Mouse (Mus musculus): Measurements from ENCODE around the gene Ndufa11. TPM values are rescaled to one million over a fixed set of nuclear protein-coding genes. Genes with fewer than 3 reads are reported as not detected.

The Ndufa11 gene
- polyA plus RNA-seq, 1 experiment from 2014 or later = 595 TPM

DNA sequence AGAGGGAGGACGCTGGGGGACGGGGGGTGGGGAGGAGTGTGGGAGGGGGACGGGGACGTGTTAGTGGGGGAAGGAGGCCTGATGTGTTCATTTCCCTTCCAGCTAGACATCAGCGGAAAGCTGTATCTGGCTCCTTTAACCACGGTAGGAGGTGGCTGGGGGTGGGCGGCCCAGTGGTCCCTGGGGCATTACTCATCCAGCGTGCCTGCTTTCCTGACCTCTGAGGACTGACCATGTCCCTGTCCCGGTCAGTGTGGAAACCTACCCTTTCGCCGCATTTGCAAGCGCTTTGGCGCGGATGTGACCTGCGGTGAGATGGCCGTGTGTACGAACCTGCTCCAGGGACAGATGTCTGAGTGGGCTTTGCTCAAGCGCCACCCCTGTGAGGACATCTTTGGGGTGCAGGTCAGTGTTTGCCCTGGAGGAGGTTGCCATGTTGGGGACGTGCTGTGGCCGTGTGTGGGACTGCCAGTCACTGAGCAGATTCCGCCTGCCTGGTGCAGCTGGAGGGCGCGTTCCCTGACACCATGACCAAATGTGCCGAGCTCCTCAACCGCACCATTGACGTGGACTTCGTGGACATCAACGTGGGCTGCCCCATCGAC lies 50.1 kb downstream of the Ndufa11 start:
- DNase-seq (ENCODE audit: low spot score) (no peak), ATAC-seq (ENCODE audit: low FRiP score, low TSS enrichment) (no peak)
- Histone ChIP-seq H3K4me3 (ENCODE audit: low read depth, low read length) (no peak overlapping the region), H3K9ac (ENCODE audit: low read length) (no peak overlapping the region), H3K36me3 (ENCODE audit: control insufficient read depth, insufficient read depth, low read length) (peaks cover 12% of the 10 kb centered on the region; the same call in 1 of the 2 replicates), H3K27ac (replicated peaks) (no peak overlapping the region), H3K4me2 (replicated peaks; ENCODE audit: low read depth) (no peak overlapping the region), H3K9me3 (ENCODE audit: control insufficient read depth, low read length) (no peaks in the 10 kb centered on the region), H3K4me1 (replicated peaks; ENCODE audit: control insufficient read depth, insufficient read depth) (no peaks in the 10 kb centered on the region), H3K27me3 (ENCODE audit: control insufficient read depth, insufficient read depth, low read length) (no peaks in the 10 kb centered on the region)
- TF ChIP-seq EP300 (optimal IDR thresholded peaks at IDR 0.05) (no peak), CTCF (IDR thresholded peaks at IDR 0.05; ENCODE audit: low read depth) (no peak)
- WGBS = 92% methylated on average over 29 of the region's 29 CpGs

DNA sequence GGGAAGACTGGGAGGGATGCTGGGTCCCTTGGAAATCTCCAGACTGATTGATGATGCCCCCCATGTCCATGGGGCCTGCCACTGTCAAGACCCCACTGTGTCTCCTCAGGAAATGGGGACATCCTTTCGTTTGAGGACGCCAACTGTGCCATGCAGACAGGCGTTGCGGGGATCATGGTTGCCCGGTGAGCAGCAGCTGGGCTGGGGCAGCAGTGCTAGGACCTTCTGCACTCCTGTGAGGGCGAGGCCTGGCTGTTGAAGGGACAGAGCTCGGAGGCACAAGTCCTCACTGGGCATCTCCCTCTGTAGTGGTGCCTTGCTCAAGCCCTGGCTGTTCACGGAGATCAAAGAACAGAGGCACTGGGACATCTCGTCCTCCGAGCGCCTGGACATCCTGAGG lies 51.4 kb downstream of the Ndufa11 start:
- no peak overlapping the region for H3K27ac ChIP-seq (replicated peaks)
- no peak for ATAC-seq (ENCODE audit: low FRiP score, low TSS enrichment)
- DNase-seq (ENCODE audit: low spot score) = no peak
- no peaks in the 10 kb centered on the region for H3K27me3 ChIP-seq (ENCODE audit: control insufficient read depth, insufficient read depth, low read length)
- H3K4me2 ChIP-seq (replicated peaks; ENCODE audit: low read depth) = no peak overlapping the region
- no peaks in the 10 kb centered on the region for H3K9me3 ChIP-seq (ENCODE audit: control insufficient read depth, low read length)
- H3K36me3 ChIP-seq (ENCODE audit: control insufficient read depth, insufficient read depth, low read length) = peaks cover 12% of the 10 kb centered on the region; the same call in 1 of the 2 replicates
- H3K4me1 ChIP-seq (replicated peaks; ENCODE audit: control insufficient read depth, insufficient read depth) = no peaks in the 10 kb centered on the region
- H3K9ac ChIP-seq (ENCODE audit: low read length) = no peak overlapping the region
- WGBS = 94% methylated on average over 11 of the region's 11 CpGs
- no peak overlapping the region for H3K4me3 ChIP-seq (ENCODE audit: low read depth, low read length)
- TF ChIP-seq CTCF (IDR thresholded peaks at IDR 0.05; ENCODE audit: low read depth) = no peak
- TF ChIP-seq EP300 (optimal IDR thresholded peaks at IDR 0.05) = no peak

DNA sequence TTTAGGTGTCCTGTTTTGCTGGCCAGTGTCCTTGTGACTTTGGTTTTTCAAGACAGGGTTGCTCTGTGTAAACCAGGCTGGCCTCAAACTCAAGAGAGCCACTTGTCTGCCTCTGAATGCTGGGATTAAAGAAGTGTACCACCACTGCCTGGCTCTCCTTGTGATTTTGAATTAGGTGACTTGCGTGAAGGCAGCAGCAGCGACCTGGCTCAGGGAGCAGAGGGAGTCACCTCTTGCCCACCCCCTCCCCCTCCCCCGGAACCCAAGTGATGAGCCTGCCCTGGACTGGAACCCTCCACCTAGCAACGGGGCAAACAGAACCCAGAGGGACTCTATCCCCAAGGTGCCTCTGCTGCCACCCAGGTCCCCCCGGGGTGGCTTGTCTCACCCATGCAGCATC lies 52.4 kb downstream of the Ndufa11 start, which contains the start of gene Prr22:
Gene Prr22, plus strand, starts transcription at position 301 of the 400 bp plus-strand sequence.
- WGBS = 88% methylated on average over 5 of the region's 5 CpGs
- Histone ChIP-seq H3K4me1 (replicated peaks; ENCODE audit: control insufficient read depth, insufficient read depth) (no peaks in the 10 kb centered on the region), H3K27ac (replicated peaks) (no peak within 1 kb of the TSS), H3K4me3 (ENCODE audit: low read depth, low read length) (no peak within 1 kb of the TSS), H3K27me3 (ENCODE audit: control insufficient read depth, insufficient read depth, low read length) (no peaks in the 10 kb centered on the region), H3K36me3 (ENCODE audit: control insufficient read depth, insufficient read depth, low read length) (peaks cover 12% of the 10 kb centered on the region; the same call in 1 of the 2 replicates), H3K9ac (ENCODE audit: low read length) (no peak within 1 kb of the TSS), H3K4me2 (replicated peaks; ENCODE audit: low read depth) (no peak within 1 kb of the TSS), H3K9me3 (ENCODE audit: control insufficient read depth, low read length) (no peaks in the 10 kb centered on the region)
- TF ChIP-seq CTCF (IDR thresholded peaks at IDR 0.05; ENCODE audit: low read depth) = no peak
- TF ChIP-seq EP300 (optimal IDR thresholded peaks at IDR 0.05) = no peak
- DNase-seq (ENCODE audit: low spot score) = no peak
- ATAC-seq (ENCODE audit: low FRiP score, low TSS enrichment) = no peak

Other genes with a start within 250 kb of the Ndufa11 start
- gene Ptprs, start 241.3 kb upstream of the Ndufa11 start, polyA plus RNA-seq (2015; fragmentation: Nextera tagmentation; extraction: Ambion mirVana) = 22.2 and 22.8 TPM in 2 replicates
- not detected in 2 replicates for gene Znrf4, start 205.3 kb upstream of the Ndufa11 start, polyA plus RNA-seq (2015; fragmentation: Nextera tagmentation; extraction: Ambion mirVana)
- 15.9 and 19.2 TPM in 2 replicates for gene Gm20219, start 163.4 kb upstream of the Ndufa11 start, polyA plus RNA-seq (2015; fragmentation: Nextera tagmentation; extraction: Ambion mirVana)
- 25.4 and 28.8 TPM in 2 replicates for gene Safb2, start 133.2 kb upstream of the Ndufa11 start, polyA plus RNA-seq (2015; fragmentation: Nextera tagmentation; extraction: Ambion mirVana)
- gene Safb, start 132.9 kb upstream of the Ndufa11 start, polyA plus RNA-seq (2015; fragmentation: Nextera tagmentation; extraction: Ambion mirVana) = 34.7 and 38.6 TPM in 2 replicates
- 327 and 335 TPM in 2 replicates for gene 2410015M20Rik, start 108.0 kb upstream of the Ndufa11 start, polyA plus RNA-seq (2015; fragmentation: Nextera tagmentation; extraction: Ambion mirVana)
- 2,079 and 2,215 TPM in 2 replicates for gene Rpl36, start 104.4 kb upstream of the Ndufa11 start, polyA plus RNA-seq (2015; fragmentation: Nextera tagmentation; extraction: Ambion mirVana)
- gene Lonp1, start 90.9 kb upstream of the Ndufa11 start, polyA plus RNA-seq (2015; fragmentation: Nextera tagmentation; extraction: Ambion mirVana) = 25.8 and 27.5 TPM in 2 replicates
- 0.10 and 0.18 TPM in 2 replicates for gene Catsperd, start 89.6 kb upstream of the Ndufa11 start, polyA plus RNA-seq (2015; fragmentation: Nextera tagmentation; extraction: Ambion mirVana)
- gene Ranbp3, start 44.5 kb upstream of the Ndufa11 start, polyA plus RNA-seq (2015; fragmentation: Nextera tagmentation; extraction: Ambion mirVana) = 34.5 and 35.4 TPM in 2 replicates
- 19.0 and 22.8 TPM in 2 replicates for gene Vmac, start 255 bp downstream of the Ndufa11 start, polyA plus RNA-seq (2015; fragmentation: Nextera tagmentation; extraction: Ambion mirVana)
- gene Nrtn, start 39.8 kb downstream of the Ndufa11 start, polyA plus RNA-seq (2015; fragmentation: Nextera tagmentation; extraction: Ambion mirVana) = 32.4 and 37.9 TPM in 2 replicates
- gene Dus3l, start 47.0 kb downstream of the Ndufa11 start, polyA plus RNA-seq (2015; fragmentation: Nextera tagmentation; extraction: Ambion mirVana) = 22.9 and 24.4 TPM in 2 replicates
- 0.38 and 0.65 TPM in 2 replicates for gene Prr22, start 52.5 kb downstream of the Ndufa11 start, polyA plus RNA-seq (2015; fragmentation: Nextera tagmentation; extraction: Ambion mirVana)
- gene Rfx2, start 113.2 kb downstream of the Ndufa11 start, polyA plus RNA-seq (2015; fragmentation: Nextera tagmentation; extraction: Ambion mirVana) = 3.2 and 3.3 TPM in 2 replicates
- gene Acsbg2, start 156.7 kb downstream of the Ndufa11 start, polyA plus RNA-seq (2015; fragmentation: Nextera tagmentation; extraction: Ambion mirVana) = 0.04 TPM in 1 of 2 replicates, not detected in the other
- gene 1700061G19Rik, start 157.7 kb downstream of the Ndufa11 start, polyA plus RNA-seq (2015; fragmentation: Nextera tagmentation; extraction: Ambion mirVana) = 1.0 and 1.4 TPM in 2 replicates
- 13.7 and 15.3 TPM in 2 replicates for gene Mllt1, start 217.6 kb downstream of the Ndufa11 start, polyA plus RNA-seq (2015; fragmentation: Nextera tagmentation; extraction: Ambion mirVana)

Data from stomach, postnatal 0 days (tissue).